Mouse (Mus musculus): ENCODE data around the gene Gm4567. TPM values are rescaled to one million over a fixed set of nuclear protein-coding genes. Genes with fewer than 3 reads are reported as not detected.

Gm4567 gene
- not detected for polyA plus RNA-seq (2014; fragmentation: Illumina TruSeq; extraction: RNeasy Lipid Tissue Mini Kit (QIAGEN cat#74804); ENCODE audit: low read depth, low replicate concordance)

DNA sequence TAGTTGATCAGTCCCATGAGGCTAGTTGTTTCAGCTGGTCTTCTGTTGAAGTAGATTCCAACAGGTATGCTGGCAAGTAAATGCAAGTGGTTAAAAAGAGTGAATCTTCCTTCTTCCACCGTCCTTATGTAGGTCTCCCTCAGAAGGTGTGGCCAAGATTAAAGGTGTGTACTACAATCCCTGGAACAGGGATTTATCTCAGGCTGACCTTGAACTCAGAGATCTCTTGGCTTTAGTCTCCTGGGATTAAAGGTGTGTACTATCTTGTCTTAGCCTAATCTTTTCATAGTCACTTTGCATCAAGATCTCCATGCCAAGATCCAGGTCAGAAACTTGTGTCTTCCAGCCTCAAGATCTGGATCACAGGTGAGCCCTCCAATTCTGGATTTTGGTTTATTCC lies at the start of gene Gm4567:
TSS of gene Gm4567 (minus strand) at position 101 of the 400 bp plus-strand sequence.

DNA sequence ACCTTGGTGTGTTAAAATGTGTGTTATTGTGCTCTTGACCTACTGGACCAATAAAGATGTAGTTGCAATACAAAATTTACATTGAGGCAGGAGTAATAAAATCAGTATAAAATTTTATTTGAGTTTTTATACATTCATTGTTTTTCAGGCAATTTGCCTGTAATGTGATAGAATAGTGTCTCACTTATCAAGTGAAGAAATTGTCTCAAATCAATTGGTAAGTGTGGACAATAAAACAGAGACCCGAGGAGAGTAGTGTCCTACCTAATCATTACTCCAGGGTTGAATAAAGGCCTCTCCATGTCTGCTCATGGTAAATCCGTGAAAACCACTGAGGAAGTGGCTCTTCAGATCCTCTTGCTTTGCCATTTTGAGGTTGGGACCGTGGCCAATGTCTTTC lies 41.9 kb upstream of the Gm4567 start, which contains the start of gene Vmn1r157:
TSS of gene Vmn1r157 (plus strand) at position 301 of the 400 bp plus-strand sequence.

DNA sequence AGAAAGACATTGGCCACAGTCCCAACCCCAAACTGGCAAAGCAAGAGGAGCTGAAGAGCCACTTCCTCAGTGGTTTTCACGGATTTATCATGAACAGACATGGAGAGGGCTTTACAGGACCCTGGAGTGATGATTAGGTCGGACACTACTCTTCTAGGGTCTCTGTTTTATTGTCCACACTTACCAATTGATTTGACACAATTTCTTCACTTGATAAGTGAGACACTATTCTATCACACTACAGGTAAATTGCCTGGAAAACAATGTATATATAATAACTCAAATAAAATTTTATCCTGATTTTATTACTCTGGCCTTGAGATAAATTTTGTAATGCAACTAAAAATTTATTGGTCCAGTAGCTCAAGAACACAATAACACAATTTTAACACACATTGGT lies 27.3 kb downstream of the Gm4567 start, which contains the start of gene Gm8693:
TSS of gene Gm8693 (minus strand) at position 101 of the 400 bp plus-strand sequence.

Other genes starting within 250 kb of the Gm4567 start
- not detected for gene Vmn1r151, start 220.0 kb downstream of the Gm4567 start, polyA plus RNA-seq (2014; fragmentation: Illumina TruSeq; extraction: RNeasy Lipid Tissue Mini Kit (QIAGEN cat#74804); ENCODE audit: low read depth, low replicate concordance)
- gene Vmn1r152, start 196.7 kb downstream of the Gm4567 start, polyA plus RNA-seq (2014; fragmentation: Illumina TruSeq; extraction: RNeasy Lipid Tissue Mini Kit (QIAGEN cat#74804); ENCODE audit: low read depth, low replicate concordance): not detected
- not detected for gene Gm8677, start 184.8 kb downstream of the Gm4567 start, polyA plus RNA-seq (2014; fragmentation: Illumina TruSeq; extraction: RNeasy Lipid Tissue Mini Kit (QIAGEN cat#74804); ENCODE audit: low read depth, low replicate concordance)
- not detected for gene Gm4201, start 154.4 kb downstream of the Gm4567 start, polyA plus RNA-seq (2014; fragmentation: Illumina TruSeq; extraction: RNeasy Lipid Tissue Mini Kit (QIAGEN cat#74804); ENCODE audit: low read depth, low replicate concordance)
- gene Gm4565, start 131.6 kb downstream of the Gm4567 start, polyA plus RNA-seq (2014; fragmentation: Illumina TruSeq; extraction: RNeasy Lipid Tissue Mini Kit (QIAGEN cat#74804); ENCODE audit: low read depth, low replicate concordance): not detected
- not detected for gene Vmn1r155, start 61.7 kb downstream of the Gm4567 start, polyA plus RNA-seq (2014; fragmentation: Illumina TruSeq; extraction: RNeasy Lipid Tissue Mini Kit (QIAGEN cat#74804); ENCODE audit: low read depth, low replicate concordance)
- gene Gm8693, start 27.4 kb downstream of the Gm4567 start, polyA plus RNA-seq (2014; fragmentation: Illumina TruSeq; extraction: RNeasy Lipid Tissue Mini Kit (QIAGEN cat#74804); ENCODE audit: low read depth, low replicate concordance): not detected
- gene Vmn1r157, start 42.0 kb upstream of the Gm4567 start, polyA plus RNA-seq (2014; fragmentation: Illumina TruSeq; extraction: RNeasy Lipid Tissue Mini Kit (QIAGEN cat#74804); ENCODE audit: low read depth, low replicate concordance): not detected
- gene Vmn1r158, start 71.1 kb upstream of the Gm4567 start, polyA plus RNA-seq (2014; fragmentation: Illumina TruSeq; extraction: RNeasy Lipid Tissue Mini Kit (QIAGEN cat#74804); ENCODE audit: low read depth, low replicate concordance): not detected
- not detected for gene Vmn1r159, start 123.9 kb upstream of the Gm4567 start, polyA plus RNA-seq (2014; fragmentation: Illumina TruSeq; extraction: RNeasy Lipid Tissue Mini Kit (QIAGEN cat#74804); ENCODE audit: low read depth, low replicate concordance)
- gene Vmn1r160, start 151.5 kb upstream of the Gm4567 start, polyA plus RNA-seq (2014; fragmentation: Illumina TruSeq; extraction: RNeasy Lipid Tissue Mini Kit (QIAGEN cat#74804); ENCODE audit: low read depth, low replicate concordance): not detected